Mouse (Mus musculus) forebrain, postnatal 0 days (tissue): Measurements from ENCODE around the gene Miip. TPM values are rescaled to one million over a fixed set of nuclear protein-coding genes. Genes with fewer than 3 reads are reported as not detected.

Experiments used
- ATAC-seq: fragments of 200-750 bp; cut with Nextera tagmentation; 2 replicates; pipeline ENCODE4 v1.8.0; 2017; ENCODE audit warnings: mild to moderate bottlenecking, moderate library complexity
- DNase-seq: peaks from one replicate; pipeline ENCODE4 v3.0.0-alpha.2; 2015
- H3K27ac ChIP-seq: fragments of 300-500 bp; sonication (generic); 2 replicates; pipeline ENCODE4 v1.5.1; 2014; ENCODE audit warnings: low read depth, mild to moderate bottlenecking, antibody characterized with exemption, low read length, moderate library complexity, mixed read lengths
- H3K27me3 ChIP-seq: fragments of 300-500 bp; sonication (generic); 2 replicates; pipeline ENCODE4 v1.6.1; 2014; ENCODE audit warnings: mild to moderate bottlenecking, low read length, mixed read lengths; ENCODE audit not compliant: insufficient read depth
- H3K36me3 ChIP-seq: fragments of 300-500 bp; sonication (generic); 2 replicates; pipeline ENCODE4 v1.6.1; 2014; ENCODE audit warnings: mild to moderate bottlenecking, moderate library complexity; ENCODE audit not compliant: insufficient read depth
- H3K4me1 ChIP-seq: fragments of 300-500 bp; sonication (generic); 2 replicates; pipeline ENCODE4 v1.6.1; 2014; ENCODE audit warnings: antibody characterized with exemption; ENCODE audit not compliant: insufficient read depth
- H3K4me2 ChIP-seq: fragments of 300-500 bp; sonication (generic); 2 replicates; pipeline ENCODE4 v1.6.1; 2014; ENCODE audit warnings: low read depth, mild to moderate bottlenecking, moderate library complexity
- H3K4me3 ChIP-seq: fragments of 300-500 bp; sonication (generic); 2 replicates; pipeline ENCODE4 v1.5.1; 2014; ENCODE audit warnings: low read depth, low read length, mixed read lengths
- H3K9ac ChIP-seq: fragments of 300-500 bp; sonication (generic); 2 replicates; pipeline ENCODE4 v1.6.1; 2014; ENCODE audit warnings: mild to moderate bottlenecking
- H3K9me3 ChIP-seq: fragments of 300-500 bp; sonication (generic); 2 replicates; pipeline ENCODE4 v1.6.1; 2016; ENCODE audit warnings: low read length
- CTCF ChIP-seq: sonication (generic); IDR thresholded peaks from 2 replicates; pipeline ENCODE4 v1.5.1; 2016; ENCODE audit warnings: antibody characterized with exemption, control low read depth, low read depth
- WGBS: fragments of 180-500 bp; shearing (Covaris S2); extraction: QIAGEN DNeasy Blood & Tissue Kit; methylation state at CpG from one replicate; pipeline ENCODE4 v1.1.7; 2014; 5-methylcytosine and 5-hydroxymethylcytosine counted together
- polyA plus RNA-seq: library from polyadenylated mRNA; unstranded; fragments of >200 nt; fragmentation: Nextera tagmentation; extraction: Ambion mirVana; gene quantifications from 2 replicates; pipeline ENCODE4 v1.2.1, GENCODE M21; 2015
- total RNA-seq: library from RNA; depleted of rRNA; stranded (reverse); fragments of >200 nt; gene quantifications from 2 replicates; pipeline ENCODE4 v1.2.3, GENCODE M21; 2014

Miip gene
- total and polyA plus RNA-seq, 2 experiments from 2014 or later: 31.7 to 35.7 TPM

- H3K4me3 ChIP-seq: no peak overlapping the region
- H3K9ac ChIP-seq: no peak overlapping the region
- no peak for ATAC-seq
- H3K27ac ChIP-seq: no peak overlapping the region
- H3K4me2 ChIP-seq: no peak overlapping the region
- 93% methylated on average over 12 of the region's 12 CpGs for WGBS
- no peak for DNase-seq
- no peak for TF ChIP-seq CTCF
- peaks cover 36% of the 10 kb centered on the region for H3K36me3 ChIP-seq
- H3K9me3 ChIP-seq: no peaks in the 10 kb centered on the region
- no peaks in the 10 kb centered on the region for H3K27me3 ChIP-seq
- peaks cover 6% of the 10 kb centered on the region; the same call in 1 of the 2 replicates for H3K4me1 ChIP-seq
Measured at GRCm38 (mm10) chr4:147902906-147903500, 34.4 kb upstream of the Miip start.

- H3K9ac ChIP-seq: no peak overlapping the region
- no peaks in the 10 kb centered on the region for H3K9me3 ChIP-seq
- ATAC-seq: no peak
- no peak for DNase-seq
- 93% methylated on average over 7 of the region's 7 CpGs for WGBS
- TF ChIP-seq CTCF: no peak
- peaks cover 62% of the 10 kb centered on the region for H3K36me3 ChIP-seq
- no peak overlapping the region for H3K27ac ChIP-seq
- no peak overlapping the region for H3K4me2 ChIP-seq
- no peak overlapping the region for H3K4me3 ChIP-seq
- peaks cover 6% of the 10 kb centered on the region; the same call in 1 of the 2 replicates for H3K4me1 ChIP-seq
- H3K27me3 ChIP-seq: no peaks in the 10 kb centered on the region
Measured at GRCm38 (mm10) chr4:147900452-147900851, 31.8 kb upstream of the Miip start.

GRCm38 (mm10) chr4:147897348-147897747, 28.7 kb upstream of the Miip start:
- H3K27ac ChIP-seq: no peak overlapping the region
- H3K4me3 ChIP-seq: no peak overlapping the region
- ATAC-seq: no peak
- H3K27me3 ChIP-seq: no peaks in the 10 kb centered on the region
- DNase-seq: no peak
- no peak overlapping the region for H3K4me2 ChIP-seq
- WGBS: 88% methylated on average over 3 of the region's 3 CpGs
- TF ChIP-seq CTCF: no peak
- H3K36me3 ChIP-seq: peaks cover 89% of the 10 kb centered on the region
- no peak overlapping the region for H3K9ac ChIP-seq
- H3K4me1 ChIP-seq: no peaks in the 10 kb centered on the region
- H3K9me3 ChIP-seq: no peaks in the 10 kb centered on the region

- no peak for TF ChIP-seq CTCF
- no peak overlapping the region for H3K4me2 ChIP-seq
- WGBS: 52% methylated on average over 1 of the region's 1 CpGs
- ATAC-seq: no peak
- H3K4me1 ChIP-seq: no peaks in the 10 kb centered on the region
- no peak overlapping the region for H3K9ac ChIP-seq
- H3K36me3 ChIP-seq: peaks cover 91% of the 10 kb centered on the region
- no peaks in the 10 kb centered on the region for H3K9me3 ChIP-seq
- H3K27ac ChIP-seq: no peak overlapping the region
- no peak overlapping the region for H3K4me3 ChIP-seq
- no peaks in the 10 kb centered on the region for H3K27me3 ChIP-seq
- no peak for DNase-seq
Measured at GRCm38 (mm10) chr4:147896411-147896810, 27.8 kb upstream of the Miip start.

GRCm38 (mm10) chr4:147895815-147896330, 27.3 kb upstream of the Miip start:
- TF ChIP-seq CTCF: no peak
- ATAC-seq (no peak), DNase-seq (no peak)
- H3K4me2 ChIP-seq: no peak overlapping the region
- peaks cover 95% of the 10 kb centered on the region for H3K36me3 ChIP-seq
- WGBS: 92% methylated on average over 4 of the region's 4 CpGs
- no peak overlapping the region for H3K4me3 ChIP-seq
- H3K9me3 ChIP-seq: no peaks in the 10 kb centered on the region
- H3K27ac ChIP-seq: no peak overlapping the region
- no peaks in the 10 kb centered on the region for H3K4me1 ChIP-seq
- H3K27me3 ChIP-seq: no peaks in the 10 kb centered on the region
- H3K9ac ChIP-seq: no peak overlapping the region

GRCm38 (mm10) chr4:147890341-147890740, 21.7 kb upstream of the Miip start:
- H3K4me3 ChIP-seq: no peak overlapping the region
- no peaks in the 10 kb centered on the region for H3K9me3 ChIP-seq
- no peak for TF ChIP-seq CTCF
- WGBS: 94% methylated on average over 6 of the region's 6 CpGs
- H3K27me3 ChIP-seq: no peaks in the 10 kb centered on the region
- DNase-seq: no peak
- no peak overlapping the region for H3K9ac ChIP-seq
- no peak for ATAC-seq
- H3K4me1 ChIP-seq: no peaks in the 10 kb centered on the region
- H3K36me3 ChIP-seq: peaks cover 90% of the 10 kb centered on the region
- H3K27ac ChIP-seq: no peak overlapping the region
- H3K4me2 ChIP-seq: no peak overlapping the region

GRCm38 (mm10) chr4:147888237-147888636, 19.6 kb upstream of the Miip start:
- peaks cover 91% of the 10 kb centered on the region for H3K36me3 ChIP-seq
- no peak overlapping the region for H3K4me3 ChIP-seq
- ATAC-seq: no peak
- WGBS: 77% methylated on average over 4 of the region's 4 CpGs
- H3K9me3 ChIP-seq: no peaks in the 10 kb centered on the region
- no peak overlapping the region for H3K27ac ChIP-seq
- no peaks in the 10 kb centered on the region for H3K27me3 ChIP-seq
- no peak for DNase-seq
- H3K9ac ChIP-seq: no peak overlapping the region
- no peaks in the 10 kb centered on the region for H3K4me1 ChIP-seq
- no peak overlapping the region for H3K4me2 ChIP-seq
- TF ChIP-seq CTCF: no peak
